8 mouse cellular contexts compared by ENCODE assay signal in the genomic region with DNA sequence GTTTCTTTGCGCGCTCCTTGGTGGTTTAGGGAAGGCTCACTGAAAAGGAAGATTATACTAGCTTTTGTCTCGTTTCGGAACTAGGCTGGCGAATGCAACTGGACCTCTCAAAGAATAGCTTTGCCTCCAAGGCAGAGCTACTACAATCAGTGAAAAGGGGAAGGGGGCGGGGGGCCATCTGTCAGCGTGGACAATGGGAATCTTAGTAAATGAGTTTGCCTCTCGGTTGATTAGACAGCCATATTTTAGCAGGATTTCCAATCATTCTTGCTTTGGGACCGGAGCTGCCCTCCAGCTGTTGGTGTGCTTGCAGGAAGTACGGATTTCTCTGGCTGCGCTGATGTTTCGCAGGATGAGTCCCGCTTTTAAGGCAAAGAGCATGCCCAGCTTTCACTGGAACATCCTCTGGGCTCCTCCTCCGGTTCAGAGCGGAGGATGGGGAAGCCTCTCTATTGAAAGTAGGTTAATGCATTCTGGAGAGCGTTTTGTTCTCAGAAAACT.
DNase-seq lines count a peak whose midpoint lies in the region; ATAC-seq and TF ChIP-seq lines count a peak whose summit lies in the region.

No protein-coding gene starts in this region.

- H3K4me3 ChIP-seq in kidney, embryonic 16.5 days (ENCODE audit: low read length) = peak overlapping the region; percentile 49
- H3K4me3 ChIP-seq in embryonic facial prominence, embryonic 11.5 days (ENCODE audit: low read depth, low read length) = peak overlapping the region; percentile 44
- peak overlapping the region; percentile 45 for H3K4me3 ChIP-seq in midbrain, embryonic 13.5 days (replicated peaks)
- no peak overlapping the region for H3K4me3 ChIP-seq in thymus, adult 2 months (ENCODE audit: control insufficient read depth, insufficient read depth, low read length)

- TF ChIP-seq POLR2A in thymus, adult 2 months (IDR thresholded peaks at IDR 0.05; ENCODE audit: control insufficient read depth, extremely low read depth, insufficient read depth, low read length, poor library complexity) = no peak

- H3K9ac ChIP-seq in kidney, embryonic 16.5 days (replicated peaks; ENCODE audit: low read length) = peak overlapping the region; percentile 31
- peak overlapping the region; percentile 62 for H3K9ac ChIP-seq in embryonic facial prominence, embryonic 11.5 days (replicated peaks; ENCODE audit: low read length)
- H3K9ac ChIP-seq in midbrain, embryonic 13.5 days (replicated peaks) = peak overlapping the region; percentile 70

- no peaks in the 10 kb centered on the region for H3K9me3 ChIP-seq in kidney, embryonic 16.5 days (ENCODE audit: low read length)
- H3K9me3 ChIP-seq in embryonic facial prominence, embryonic 11.5 days (replicated peaks; ENCODE audit: control insufficient read depth, low read length) = no peaks in the 10 kb centered on the region
- H3K9me3 ChIP-seq in midbrain, embryonic 13.5 days = no peaks in the 10 kb centered on the region

- intact Hi-C loops in heart, postnatal 10 days (cut with DNase I) = no loop called here

- WGBS in kidney, embryonic 16.5 days = 2% methylated on average over 16 of the region's 16 CpGs
- WGBS in embryonic facial prominence, embryonic 11.5 days = 1% methylated on average over 16 of the region's 16 CpGs
- WGBS in midbrain, embryonic 13.5 days = under 1% methylated on average over 16 of the region's 16 CpGs
- 5% methylated on average over 16 of the region's 16 CpGs for WGBS in thymus, adult 2 months

- H3K4me1 ChIP-seq in kidney, embryonic 16.5 days (ENCODE audit: insufficient read depth, low read length) = peaks cover 13% of the 10 kb centered on the region
- H3K4me1 ChIP-seq in embryonic facial prominence, embryonic 11.5 days (ENCODE audit: control insufficient read depth, insufficient read depth, low read length) = no peaks in the 10 kb centered on the region
- H3K4me1 ChIP-seq in midbrain, embryonic 13.5 days (replicated peaks) = peaks cover 50% of the 10 kb centered on the region
- H3K4me1 ChIP-seq in thymus, adult 2 months (replicated peaks; ENCODE audit: control insufficient read depth, insufficient read depth, low read length) = no peaks in the 10 kb centered on the region

- ATAC-seq in kidney, embryonic 16.5 days (ENCODE audit: low FRiP score, low TSS enrichment) = peak; percentile 47; the same call in 1 of the 2 replicates
- ATAC-seq in embryonic facial prominence, embryonic 11.5 days (replicated peaks; ENCODE audit: insufficient number of reproducible peaks, low FRiP score, low TSS enrichment, low read depth) = no peak
- ATAC-seq in midbrain, embryonic 13.5 days = peak; percentile 57; the same call in 1 of the 2 replicates

- H3K4me2 ChIP-seq in kidney, embryonic 16.5 days (replicated peaks; ENCODE audit: low read depth, low read length) = peak overlapping the region; percentile 68
- peak overlapping the region; percentile 81 for H3K4me2 ChIP-seq in embryonic facial prominence, embryonic 11.5 days (ENCODE audit: low read depth, low read length)
- H3K4me2 ChIP-seq in midbrain, embryonic 13.5 days (replicated peaks) = peak overlapping the region; percentile 70

- no peak for DNase-seq in kidney, adult 8-10 months
- peak; percentile 67 for DNase-seq in embryonic facial prominence, embryonic 11.5 days (ENCODE audit: low spot score)
- DNase-seq in heart, postnatal 10 days = peak; percentile 28 to 42
- DNase-seq in left cerebral cortex, adult 9 months (ENCODE audit: low spot score in 2 of 2) = peak; percentile 19 to 44
- DNase-seq in yolk sac, embryonic 10.5 days (ENCODE audit: low spot score) = peak; percentile 7
- DNase-seq in thymus, adult 2 months = no peak

- H3K27me3 ChIP-seq in kidney, embryonic 16.5 days (ENCODE audit: insufficient read depth, low read length) = peaks cover 7% of the 10 kb centered on the region
- H3K27me3 ChIP-seq in embryonic facial prominence, embryonic 11.5 days (ENCODE audit: control insufficient read depth, insufficient read depth, low read length) = no peaks in the 10 kb centered on the region
- peaks cover 11% of the 10 kb centered on the region for H3K27me3 ChIP-seq in midbrain, embryonic 13.5 days
- H3K27me3 ChIP-seq in thymus, adult 2 months (ENCODE audit: control insufficient read depth, insufficient read depth, low read length) = no peaks in the 10 kb centered on the region; the same call in 1 of the 2 replicates

- TF ChIP-seq CTCF in thymus, adult 2 months (IDR thresholded peaks at IDR 0.05; ENCODE audit: borderline replicate concordance, control insufficient read depth, extremely low read depth, insufficient read depth, low read length, poor library complexity) = no peak

- no peak overlapping the region for H3K27ac ChIP-seq in kidney, embryonic 16.5 days (ENCODE audit: low read length)
- no peak overlapping the region for H3K27ac ChIP-seq in embryonic facial prominence, embryonic 11.5 days (replicated peaks; ENCODE audit: low read depth, low read length)
- H3K27ac ChIP-seq in midbrain, embryonic 13.5 days = peak overlapping the region; percentile 80
- no peak overlapping the region for H3K27ac ChIP-seq in thymus, adult 2 months (ENCODE audit: control insufficient read depth, insufficient read depth, low read length)

- H3K36me3 ChIP-seq in kidney, embryonic 16.5 days (ENCODE audit: insufficient read depth, low read length) = no peaks in the 10 kb centered on the region
- H3K36me3 ChIP-seq in embryonic facial prominence, embryonic 11.5 days (replicated peaks; ENCODE audit: control insufficient read depth, insufficient read depth, low read depth, low read length) = no peaks in the 10 kb centered on the region
- no peaks in the 10 kb centered on the region for H3K36me3 ChIP-seq in midbrain, embryonic 13.5 days
- H3K36me3 ChIP-seq in thymus, adult 2 months (ENCODE audit: control insufficient read depth, insufficient read depth, low read length) = no peaks in the 10 kb centered on the region

Comparison
In these comparisons a context has a peak if more than half of its experiments do, and no peak if none do; other contexts are left out.
1. DNase-seq: peak in embryonic facial prominence, embryonic 11.5 days (single experiment), heart, postnatal 10 days (2 of 2), left cerebral cortex, adult 9 months (2 of 2) and yolk sac, embryonic 10.5 days (single experiment); none in kidney, adult 8-10 months (0 of 2) and thymus, adult 2 months (single experiment).
2. Peak in every context shown above with its lines, with median percentiles within 50 percentile points of each other: H3K4me2 ChIP-seq and H3K9ac ChIP-seq.